Mouse (Mus musculus) kidney, postnatal 36 days (tissue): Measurements from ENCODE around the gene Hltf.
"Not testable (repeated sequence)": the region's sequence is repeated elsewhere in the genome, so short reads cannot be mapped to it uniquely, and the experiment has no call there.

Experiments
- DNase-seq, 2 experiments: peaks; one replicate each; pipeline ENCODE4 v3.0.0; 2021 to 2022; ENCODE audit warnings: mixed read lengths in 2 of 2

Gene Hltf

DNA sequence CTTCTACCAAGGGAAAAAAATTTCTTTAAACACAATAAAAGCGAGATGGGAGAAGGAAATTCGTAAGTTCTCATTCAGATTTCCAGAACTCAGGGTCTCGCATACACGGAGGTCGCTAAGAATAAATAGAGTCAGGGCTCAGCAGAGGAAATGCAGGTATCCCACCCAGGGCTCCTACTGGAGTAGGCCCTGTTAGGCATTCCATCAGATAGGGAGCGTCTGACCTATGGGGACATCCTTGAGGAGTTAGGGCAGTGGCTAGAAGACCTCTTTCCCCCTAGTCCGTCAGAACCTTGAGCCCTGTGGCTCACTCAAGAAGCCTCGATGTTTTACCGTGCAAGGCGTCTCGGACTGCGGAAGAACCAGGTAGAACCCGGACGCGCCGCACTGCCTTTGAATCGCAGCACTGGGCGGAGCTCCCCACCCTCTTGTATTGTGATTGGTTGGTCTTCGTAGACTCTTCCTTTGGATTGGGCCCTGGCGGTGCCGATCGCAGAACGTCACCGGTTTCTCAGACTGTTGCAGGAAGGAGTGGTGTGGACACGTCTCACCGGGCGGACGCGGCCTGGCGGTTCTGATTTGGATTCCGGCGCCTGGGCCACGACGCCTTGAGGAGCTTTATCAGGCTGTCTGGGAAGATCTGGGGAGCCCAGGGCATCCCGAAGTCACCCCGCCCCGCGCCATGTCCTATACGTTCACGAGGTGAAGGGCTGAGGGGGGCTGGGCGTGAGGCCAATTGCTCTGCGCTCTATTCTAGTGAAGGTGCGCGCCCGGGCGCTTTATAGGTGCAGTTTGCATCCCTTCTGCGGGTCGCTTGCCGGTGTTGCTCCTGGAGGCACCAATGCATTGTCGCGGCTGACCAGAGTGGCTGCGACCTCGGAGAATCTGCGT is at the start of gene Hltf:
TSS of gene Hltf (plus strand) at position 506 of the 891 bp plus-strand sequence.
- peak; percentile 95 to 96 for DNase-seq

DNA sequence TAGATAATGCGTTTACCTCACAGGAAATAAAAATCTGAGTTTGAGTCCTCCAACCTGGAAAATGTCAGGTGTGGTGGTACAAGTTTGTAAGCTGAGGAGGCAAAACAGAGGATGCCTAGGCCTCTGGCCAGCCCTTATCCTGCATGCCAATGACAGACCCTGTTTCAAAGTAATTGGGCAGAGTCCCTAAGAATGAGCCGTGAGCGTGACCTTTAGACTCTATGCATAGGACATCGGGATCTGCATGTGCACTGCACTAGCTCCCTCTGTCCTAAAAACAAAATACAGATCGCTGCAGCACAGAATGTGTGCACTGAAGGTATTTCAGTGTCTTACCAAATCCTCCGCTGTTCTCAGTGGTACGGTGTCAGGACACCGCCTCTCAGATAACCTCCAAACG is 47.1 kb upstream of the Hltf start:
- no peak for DNase-seq

- DNase-seq: not testable (repeated sequence)
These were observed 46.7 kb upstream of the Hltf start for GRCm38 (mm10) chr3:20010905-20011304.

GRCm38 (mm10) chr3:20014454-20014853 is 43.2 kb upstream of the Hltf start:
- no peak for DNase-seq

- no peak for DNase-seq
These were observed 39.5 kb upstream of the Hltf start for GRCm38 (mm10) chr3:20018076-20018475.

DNA sequence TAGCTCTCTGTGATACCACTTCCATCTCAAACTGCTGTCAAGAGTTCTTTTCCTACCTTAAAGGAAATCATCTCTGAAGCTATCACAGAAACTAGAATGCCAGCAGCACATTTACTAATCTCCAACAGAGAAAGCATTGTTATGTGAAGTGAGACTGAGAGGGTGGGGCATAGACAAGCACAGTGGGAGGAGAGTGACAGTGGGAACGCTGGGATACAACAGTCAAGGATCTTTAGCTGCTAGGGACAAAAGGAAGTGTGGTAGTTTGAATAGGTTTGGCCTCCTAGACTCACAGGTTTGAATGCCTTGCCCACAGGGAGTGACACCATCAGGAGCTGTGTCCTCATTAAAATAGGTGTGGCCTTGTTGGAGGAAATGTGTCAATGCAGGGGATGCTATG is 33.8 kb upstream of the Hltf start:
- DNase-seq: no peak

- no peak for DNase-seq
These were observed 31.1 kb upstream of the Hltf start for GRCm38 (mm10) chr3:20026481-20026880.

GRCm38 (mm10) chr3:20026996-20027689 is 30.5 kb upstream of the Hltf start:
- no peak for DNase-seq

- DNase-seq: no peak
These were observed 29.8 kb upstream of the Hltf start for GRCm38 (mm10) chr3:20027788-20028187.

DNA sequence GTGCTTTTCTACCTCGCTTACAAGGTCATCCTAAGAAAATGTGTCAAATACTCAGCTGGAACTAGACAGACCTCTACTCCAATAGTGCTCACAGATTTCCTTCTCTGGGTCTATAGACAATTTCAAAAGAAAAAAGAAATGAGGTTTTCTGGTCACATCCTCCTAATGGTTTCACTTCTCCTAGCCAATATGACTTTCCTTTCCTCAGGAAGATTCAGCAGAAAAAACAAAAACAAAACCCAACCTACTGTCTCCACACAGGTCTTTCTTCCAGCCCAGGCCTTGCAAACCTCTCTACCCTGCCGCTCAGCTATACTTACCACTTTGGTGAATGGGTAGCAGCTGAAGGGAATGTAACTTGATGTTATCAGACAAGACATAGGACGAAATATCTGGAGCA is 29.0 kb upstream of the Hltf start:
- DNase-seq: no peak

DNA sequence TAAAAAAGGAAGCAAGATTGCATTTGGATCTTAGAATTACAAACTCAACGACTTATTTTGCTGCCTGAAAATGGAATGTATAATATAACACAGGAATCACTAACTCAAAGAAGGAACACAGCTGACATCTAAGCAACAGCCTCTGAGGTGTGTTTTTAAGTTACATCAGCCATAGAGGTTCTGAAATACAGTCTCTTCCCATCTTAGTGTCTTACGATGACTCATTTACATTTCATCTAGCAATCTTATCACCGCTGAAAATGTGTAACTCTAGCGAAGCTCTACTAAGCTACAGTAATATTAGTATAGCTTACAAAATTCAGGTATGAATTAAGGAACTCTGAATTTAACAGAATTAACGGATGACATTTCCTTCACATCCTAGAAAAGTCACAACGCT is 26.8 kb upstream of the Hltf start:
- no peak for DNase-seq

DNA sequence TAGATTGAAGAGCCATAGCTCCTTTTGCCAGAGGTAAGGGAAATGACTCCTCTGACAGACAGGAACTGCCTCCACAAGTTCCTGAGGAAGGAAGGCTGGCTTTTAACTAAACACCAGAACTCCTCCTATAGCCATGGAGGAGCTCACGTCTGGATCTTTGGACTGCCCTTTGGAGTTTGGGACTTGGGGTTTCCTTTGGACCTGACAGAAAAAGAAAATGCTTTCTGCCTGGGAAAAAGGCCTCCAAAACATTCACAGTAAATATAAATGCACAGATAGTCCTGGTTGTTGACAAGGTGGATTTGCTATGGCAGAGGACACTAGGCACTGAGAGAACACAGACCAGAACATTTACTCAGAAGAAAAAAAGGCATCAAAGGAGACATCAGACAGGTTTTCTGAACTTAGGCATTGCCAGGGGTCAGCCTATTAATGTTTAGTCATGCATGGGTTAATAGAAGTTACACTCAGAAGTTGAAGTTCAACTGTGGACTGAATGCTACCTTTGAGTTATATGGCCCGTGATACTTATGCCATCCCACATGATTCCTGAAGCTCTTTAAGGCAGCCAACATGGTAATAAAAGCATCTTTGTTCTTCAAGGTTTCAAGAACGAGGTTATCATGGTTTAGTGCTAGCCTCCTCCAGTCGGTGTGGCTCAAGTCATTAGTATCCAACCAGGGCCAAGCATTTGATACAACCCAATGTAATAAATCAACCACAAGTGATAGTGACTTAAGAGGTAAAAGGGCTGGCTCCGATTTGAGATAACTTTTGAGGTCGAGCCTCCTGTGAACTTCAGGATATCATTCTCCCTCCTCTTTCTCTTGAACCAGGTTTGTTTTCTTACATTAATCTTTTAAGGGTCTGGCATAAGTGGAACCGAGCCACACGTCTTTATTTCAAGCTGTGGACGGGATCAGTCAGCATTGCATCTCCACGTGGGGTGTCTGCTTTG is 23.6 kb upstream of the Hltf start:
- peak; percentile 71 to 72 for DNase-seq

GRCm38 (mm10) chr3:20034719-20035404 is 22.7 kb upstream of the Hltf start, which contains the start of gene Hps3:
Gene Hps3 (minus strand): TSS chr3:20035315.
- DNase-seq: peak; percentile 91 to 94

DNA sequence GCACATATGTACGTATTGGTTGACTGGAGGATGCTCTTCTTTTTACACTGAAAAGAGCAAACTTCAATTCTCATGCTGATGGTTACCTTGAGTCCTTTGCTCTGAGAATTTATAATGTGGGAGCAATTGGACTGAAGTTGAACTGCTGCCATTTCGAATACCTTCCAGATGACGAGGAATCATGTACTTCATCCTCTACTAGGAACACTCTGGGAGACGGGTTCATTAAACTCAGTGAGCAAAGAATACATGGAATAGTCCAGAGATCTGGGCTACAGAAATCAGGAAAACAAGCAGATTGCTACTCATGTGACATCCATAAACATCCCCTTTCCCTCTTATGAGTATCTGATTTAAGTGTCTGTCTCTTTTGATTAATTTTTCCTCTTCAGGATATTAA is 21.5 kb upstream of the Hltf start:
- DNase-seq: no peak

- peak in 1 of 2 experiments; percentile 20 for DNase-seq
These were observed 16.1 kb upstream of the Hltf start for GRCm38 (mm10) chr3:20041461-20041860.

DNA sequence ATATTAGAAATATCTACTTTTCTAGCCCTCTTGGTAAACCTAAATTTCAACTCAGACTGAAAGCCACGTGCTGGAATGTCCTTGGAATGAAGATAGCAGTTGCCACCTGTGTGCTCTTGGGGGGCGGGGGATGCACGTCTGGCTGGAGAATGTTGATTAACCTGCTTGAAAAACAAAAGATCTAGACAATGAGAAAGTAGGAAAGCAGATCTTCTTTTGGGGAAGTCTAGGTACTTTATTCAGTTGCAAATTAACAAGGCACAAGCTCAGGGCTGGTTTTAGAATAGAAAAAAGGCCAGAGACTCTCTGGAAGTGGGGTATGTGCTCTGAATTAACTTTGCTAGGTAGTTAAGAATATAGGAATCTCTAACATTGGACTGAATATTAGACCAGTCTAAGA is 12.9 kb upstream of the Hltf start:
- DNase-seq: not testable (repeated sequence)

DNA sequence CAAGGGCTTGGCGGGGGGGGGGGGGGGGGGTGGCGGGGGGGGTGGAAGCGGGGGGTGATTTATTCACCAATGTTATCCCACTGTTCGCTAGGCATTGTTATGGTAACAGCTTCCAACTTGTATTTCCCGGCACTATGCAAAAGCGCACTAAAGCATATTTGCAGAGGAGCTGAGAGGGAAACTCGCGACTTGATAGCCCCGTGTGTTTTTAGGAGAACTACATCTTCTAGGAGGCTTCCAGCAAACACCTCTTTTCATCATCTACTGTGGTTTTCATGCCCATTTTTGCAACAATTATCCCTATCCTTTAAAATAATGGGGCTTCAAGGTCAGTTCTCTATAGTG is 558 bp downstream of the Hltf start:
- no peak for DNase-seq

DNA sequence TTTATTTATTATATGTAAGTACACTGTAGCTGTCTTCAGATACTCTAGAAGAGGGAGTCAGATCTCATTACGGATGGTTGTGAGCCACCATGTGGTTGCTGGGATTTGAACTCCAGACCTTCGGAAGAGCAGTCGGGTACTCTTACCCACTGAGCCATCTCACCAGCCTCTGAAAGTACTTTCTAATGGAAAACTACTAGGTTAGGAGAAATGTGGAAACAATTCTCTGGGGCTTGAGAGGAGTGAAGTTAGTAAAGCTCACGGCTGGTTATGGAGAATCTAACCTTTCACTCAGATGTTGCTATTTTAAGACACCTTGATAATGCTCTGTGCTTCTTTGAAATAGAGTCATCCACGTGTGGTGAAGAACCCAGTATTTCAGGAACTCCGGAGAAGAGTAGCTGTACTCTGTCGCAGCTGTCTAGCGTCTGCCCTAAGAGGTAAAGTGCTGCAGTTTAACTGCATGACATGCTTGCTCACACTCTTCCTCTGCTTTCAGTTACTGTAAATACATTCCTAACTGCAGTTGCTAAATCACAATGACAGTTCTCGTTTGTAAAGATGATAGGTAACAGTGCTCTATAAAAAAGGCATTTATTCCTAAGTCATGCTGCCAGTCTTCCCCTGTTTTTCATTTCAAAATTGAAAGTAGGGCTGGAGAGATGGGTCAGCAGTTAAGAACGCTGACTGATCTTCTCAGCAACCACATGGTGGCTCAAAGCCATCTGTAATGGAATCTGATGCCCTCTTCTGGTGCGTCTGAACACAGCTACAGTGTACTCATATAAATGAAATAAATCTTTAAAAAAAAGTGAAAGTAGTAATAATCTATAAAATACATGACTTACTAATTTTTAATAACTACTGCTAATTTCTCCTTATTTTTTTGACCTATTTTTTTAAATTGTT is 18.8 kb downstream of the Hltf start:
- peak; percentile 18 for DNase-seq

DNA sequence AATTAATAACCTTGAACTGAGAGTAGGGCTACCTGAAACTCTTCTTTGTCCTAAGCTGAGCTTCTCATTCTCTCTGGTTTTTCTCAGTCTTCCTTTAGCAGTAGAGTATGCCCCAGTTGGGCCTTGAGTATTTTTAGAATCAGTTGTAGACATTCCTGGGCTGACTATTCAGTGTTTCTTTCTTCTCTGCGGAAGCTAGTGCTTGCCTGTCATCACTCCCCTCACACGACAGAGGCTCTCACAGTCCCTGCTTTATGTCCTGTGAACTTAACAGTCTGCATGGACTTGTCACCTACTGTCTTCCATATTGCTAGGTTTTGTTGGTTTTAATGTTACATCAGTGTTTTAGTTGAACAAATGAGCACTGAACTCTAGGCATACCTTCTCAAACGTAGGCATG is 24.6 kb downstream of the Hltf start:
- DNase-seq: no peak

- DNase-seq: no peak
These were observed 46.2 kb downstream of the Hltf start for GRCm38 (mm10) chr3:20103830-20104229.

- DNase-seq: no peak
These were observed 46.7 kb downstream of the Hltf start for GRCm38 (mm10) chr3:20104318-20104717.
